Mouse (Mus musculus) liver, embryonic 16.5 days (tissue): ENCODE measurements around the gene Med17. TPM values are rescaled to one million over a fixed set of nuclear protein-coding genes. Genes with fewer than 3 reads are reported as not detected.

Source experiments
- ATAC-seq: fragments of 200-750 bp; cut with Nextera tagmentation; 2 replicates; pipeline ENCODE4 v1.8.0; 2017; ENCODE audit warnings: low read depth, mild to moderate bottlenecking, moderate number of reproducible peaks, moderate library complexity
- H3K27ac ChIP-seq: fragments of 300-500 bp; sonication (generic); 2 replicates; pipeline ENCODE4 v1.5.1; 2014; ENCODE audit warnings: mild to moderate bottlenecking, low read length
- H3K27me3 ChIP-seq: fragments of 300-500 bp; sonication (generic); 2 replicates; pipeline ENCODE4 v1.6.1; 2014; ENCODE audit warnings: low read depth, low read length, mixed read lengths; ENCODE audit not compliant: control insufficient read depth, insufficient read depth
- H3K36me3 ChIP-seq: fragments of 300-500 bp; sonication (generic); 2 replicates; pipeline ENCODE4 v1.6.1; 2014; ENCODE audit warnings: mild to moderate bottlenecking; ENCODE audit not compliant: control insufficient read depth, insufficient read depth
- H3K4me1 ChIP-seq: fragments of 300-500 bp; sonication (generic); 2 replicates; pipeline ENCODE4 v1.6.1; 2014; ENCODE audit warnings: low read depth, low read length, mixed read lengths; ENCODE audit not compliant: control insufficient read depth
- H3K4me2 ChIP-seq: fragments of 300-500 bp; sonication (generic); 2 replicates; pipeline ENCODE4 v1.6.1; 2014; ENCODE audit warnings: low read depth, low read length, mixed read lengths
- H3K4me3 ChIP-seq: fragments of 300-500 bp; sonication (generic); 2 replicates; pipeline ENCODE4 v1.5.1; 2014; ENCODE audit warnings: low read depth, mild to moderate bottlenecking, low read length
- H3K9ac ChIP-seq: fragments of 300-500 bp; sonication (generic); 2 replicates; pipeline ENCODE4 v1.6.1; 2014; ENCODE audit warnings: low read depth, low read length
- H3K9me3 ChIP-seq: fragments of 300-500 bp; sonication (generic); replicated peaks from 2 replicates; pipeline ENCODE4 v1.6.1; 2016; ENCODE audit warnings: low read length; ENCODE audit not compliant: control insufficient read depth
- WGBS: fragments of 180-500 bp; shearing (Covaris S2); extraction: QIAGEN DNeasy Blood & Tissue Kit; methylation state at CpG from one replicate; pipeline ENCODE4 v1.1.7; 2014; ENCODE audit not compliant: insufficient replicate concordance; 5-methylcytosine and 5-hydroxymethylcytosine counted together
- microRNA-seq: library from miRNA; unstranded; fragments of <30 nt; microRNA quantifications from one replicate; pipeline ENCODE4, GENCODE M21; 2016
- polyA plus RNA-seq: library from polyadenylated mRNA; unstranded; fragments of >200 nt; fragmentation: Nextera tagmentation; extraction: Ambion mirVana; gene quantifications from 2 replicates; pipeline ENCODE4 v1.2.1, GENCODE M21; 2015

Med17 gene
- polyA plus RNA-seq, 1 experiment from 2014 or later, result 13.4 TPM

GRCm38 (mm10) chr9:15237516-15238296, 42.0 kb downstream of the Med17 start:
- no peak overlapping the region for H3K27ac ChIP-seq
- no peaks in the 10 kb centered on the region for H3K36me3 ChIP-seq
- WGBS, result 39% methylated on average over 14 of the region's 14 CpGs
- H3K4me1 ChIP-seq, result no peaks in the 10 kb centered on the region; the same call in 1 of the 2 replicates
- H3K4me2 ChIP-seq, result no peak overlapping the region
- ATAC-seq, result no peak
- H3K4me3 ChIP-seq, result no peak overlapping the region
- H3K9me3 ChIP-seq, result no peaks in the 10 kb centered on the region
- peaks cover 4% of the 10 kb centered on the region; the same call in 1 of the 2 replicates for H3K27me3 ChIP-seq
- H3K9ac ChIP-seq, result no peak overlapping the region

- H3K36me3 ChIP-seq, result no peaks in the 10 kb centered on the region
- no peak for ATAC-seq
- no peaks in the 10 kb centered on the region; the same call in 1 of the 2 replicates for H3K4me1 ChIP-seq
- no peak overlapping the region for H3K9ac ChIP-seq
- H3K9me3 ChIP-seq, result no peaks in the 10 kb centered on the region
- H3K4me2 ChIP-seq, result no peak overlapping the region
- no peak overlapping the region for H3K4me3 ChIP-seq
- peaks cover 4% of the 10 kb centered on the region; the same call in 1 of the 2 replicates for H3K27me3 ChIP-seq
- WGBS, result 54% methylated on average over 3 of the region's 3 CpGs
- no peak overlapping the region for H3K27ac ChIP-seq
Measured at GRCm38 (mm10) chr9:15235986-15236385, 43.7 kb downstream of the Med17 start.

GRCm38 (mm10) chr9:15233604-15234003, 46.1 kb downstream of the Med17 start:
- Histone ChIP-seq H3K27ac (no peak overlapping the region), H3K27me3 (no peaks in the 10 kb centered on the region; the same call in 1 of the 2 replicates), H3K4me3 (no peak overlapping the region), H3K36me3 (no peaks in the 10 kb centered on the region), H3K4me1 (no peaks in the 10 kb centered on the region), H3K9me3 (no peaks in the 10 kb centered on the region), H3K9ac (no peak overlapping the region), H3K4me2 (no peak overlapping the region)
- WGBS, result 59% methylated on average over 1 of the region's 1 CpGs
- no peak for ATAC-seq

- Histone ChIP-seq H3K4me2 (no peak overlapping the region), H3K27ac (no peak overlapping the region), H3K27me3 (no peaks in the 10 kb centered on the region; the same call in 1 of the 2 replicates), H3K36me3 (no peaks in the 10 kb centered on the region), H3K4me3 (no peak overlapping the region), H3K4me1 (no peaks in the 10 kb centered on the region), H3K9ac (no peak overlapping the region), H3K9me3 (no peaks in the 10 kb centered on the region)
- ATAC-seq, result no peak
- 60% methylated on average over 3 of the region's 3 CpGs for WGBS
Measured at GRCm38 (mm10) chr9:15232445-15232844, 47.3 kb downstream of the Med17 start.

GRCm38 (mm10) chr9:15224912-15225311, 54.8 kb downstream of the Med17 start:
- Histone ChIP-seq H3K27ac (no peak overlapping the region), H3K4me3 (no peak overlapping the region), H3K27me3 (no peaks in the 10 kb centered on the region), H3K4me2 (no peak overlapping the region), H3K4me1 (no peaks in the 10 kb centered on the region), H3K9me3 (no peaks in the 10 kb centered on the region), H3K36me3 (no peaks in the 10 kb centered on the region), H3K9ac (no peak overlapping the region)
- ATAC-seq, result no peak
- WGBS, result 29% methylated on average over 2 of the region's 2 CpGs

- 68% methylated on average over 1 of the region's 1 CpGs for WGBS
- no peak for ATAC-seq
Measured at GRCm38 (mm10) chr9:15213695-15214094, 66.0 kb downstream of the Med17 start.

GRCm38 (mm10) chr9:15211876-15212275, 67.9 kb downstream of the Med17 start:
- H3K4me2 ChIP-seq, result no peak overlapping the region
- no peak overlapping the region for H3K4me3 ChIP-seq
- no peaks in the 10 kb centered on the region for H3K9me3 ChIP-seq
- WGBS, result 55% methylated on average over 3 of the region's 3 CpGs
- no peak overlapping the region for H3K27ac ChIP-seq
- H3K9ac ChIP-seq, result no peak overlapping the region
- H3K27me3 ChIP-seq, result no peaks in the 10 kb centered on the region
- H3K4me1 ChIP-seq, result no peaks in the 10 kb centered on the region
- no peak for ATAC-seq
- no peaks in the 10 kb centered on the region for H3K36me3 ChIP-seq

More at GRCm38 (mm10) chr9:15213695-15214094, 66.0 kb downstream of the Med17 start:
- Histone ChIP-seq H3K27ac (no peak overlapping the region), H3K9ac (no peak overlapping the region), H3K4me1 (no peaks in the 10 kb centered on the region), H3K9me3 (no peaks in the 10 kb centered on the region), H3K4me3 (no peak overlapping the region), H3K4me2 (no peak overlapping the region), H3K36me3 (no peaks in the 10 kb centered on the region), H3K27me3 (no peaks in the 10 kb centered on the region)

Small RNA genes within 50 kb of the gene (microRNA-seq; reads per million reads assigned to microRNA genes)
- gene Gm49349 (not detected), gene mmu-mir-7650 (not detected)

Other genes starting within 250 kb of the Med17 start
- 2.9 and 3.3 TPM in 2 replicates for gene Panx1, start 234.5 kb downstream of the Med17 start, polyA plus RNA-seq
- gene Hephl1, start 167.8 kb downstream of the Med17 start, polyA plus RNA-seq, result not detected in 2 replicates
- 0.25 and 0.30 TPM in 2 replicates for gene Vstm5, start 40.9 kb downstream of the Med17 start, polyA plus RNA-seq
- gene Taf1d, start 26.3 kb upstream of the Med17 start, polyA plus RNA-seq, result 21.3 and 21.5 TPM in 2 replicates
- 3.9 and 4.1 TPM in 2 replicates for gene 4931406C07Rik, start 26.5 kb upstream of the Med17 start, polyA plus RNA-seq
- gene Cep295, start 77.9 kb upstream of the Med17 start, polyA plus RNA-seq, result 6.8 and 6.9 TPM in 2 replicates
- 0.83 and 1.2 TPM in 2 replicates for gene Smco4, start 213.5 kb upstream of the Med17 start, polyA plus RNA-seq